Mouse (Mus musculus): ENCODE measurements around the gene Bicral. TPM values are rescaled to one million over a fixed set of nuclear protein-coding genes. Genes with fewer than 3 reads are reported as not detected.

The Bicral gene
- total and polyA plus RNA-seq, 3 experiments = 3.0 to 7.4 (median 5.9) TPM

DNA sequence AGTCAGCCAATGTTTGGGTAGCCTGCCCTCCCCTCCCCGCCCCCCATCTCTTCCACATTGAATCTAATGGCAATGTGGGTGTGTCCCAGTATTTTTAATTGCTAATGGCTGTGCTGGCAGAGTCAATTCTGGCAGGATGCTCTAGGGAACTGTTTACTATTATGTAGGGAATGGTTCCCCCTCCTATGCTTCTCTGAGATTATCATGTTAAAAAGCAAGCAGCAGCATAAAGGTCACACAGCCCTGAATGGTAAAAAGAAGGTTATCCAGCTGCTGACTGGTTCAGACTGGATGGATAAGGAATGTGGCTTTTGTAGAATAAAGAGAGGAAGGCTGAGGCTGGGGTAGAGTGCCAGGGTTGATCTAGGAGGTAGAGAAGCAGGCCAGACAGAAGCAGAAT lies 45.8 kb downstream of the Bicral start:
- H3K4me1 ChIP-seq (ENCODE audit: control insufficient read depth in 1 of 2, insufficient read depth in 2 of 2) = peaks cover 0 to 2% of the 10 kb centered on the region in 2 experiments; a peak in 1 of 4 replicates
- H3K27me3 ChIP-seq (replicated peaks) = no peaks in the 10 kb centered on the region

DNA sequence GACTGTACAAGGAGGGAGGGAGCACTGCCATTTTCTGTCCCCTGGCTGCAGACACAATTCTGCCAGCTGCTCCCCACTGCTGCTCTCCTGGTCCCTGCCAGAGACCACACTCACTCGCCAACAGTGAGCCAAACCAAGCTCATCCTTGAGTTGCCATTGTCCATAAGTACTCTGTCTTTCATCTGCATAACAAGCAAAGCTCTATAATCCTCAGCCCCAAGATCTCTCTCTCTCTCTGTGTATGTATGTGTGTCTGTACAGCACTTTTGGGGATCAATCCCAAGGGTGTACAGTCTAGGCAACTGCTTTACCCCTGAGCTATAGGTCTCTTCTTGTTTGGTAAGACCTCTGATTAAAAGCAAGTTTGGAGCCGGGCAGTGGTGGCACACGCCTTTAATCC lies 47.6 kb downstream of the Bicral start:
- Histone ChIP-seq H3K4me2 (ENCODE audit: insufficient read depth, low read depth, poor library complexity, severe bottlenecking) (no peak overlapping the region), H3K9me3 (replicated peaks; ENCODE audit: low read length) (no peaks in the 10 kb centered on the region), H3K27me3 (replicated peaks) (no peaks in the 10 kb centered on the region), H3K27ac (ENCODE audit: insufficient read depth, low read depth) (no peak overlapping the region), H3K4me3 (replicated peaks in 1 of 3; ENCODE audit: low read depth in 2 of 3, low read length in 2 of 3, poor library complexity in 1 of 3) (no peak overlapping the region), H3K36me3 (replicated peaks in 1 of 2; ENCODE audit: control insufficient read depth in 1 of 2, insufficient read depth in 1 of 2, low read length in 1 of 2) (peaks cover 51 to 85% of the 10 kb centered on the region in 2 experiments), H3K9ac (ENCODE audit: insufficient read depth, low read depth) (no peak overlapping the region), H3K79me2 (replicated peaks; ENCODE audit: control insufficient read depth, extremely low read depth, insufficient read depth, poor library complexity, severe bottlenecking) (no peaks in the 10 kb centered on the region), H3K4me1 (ENCODE audit: control insufficient read depth in 1 of 2, insufficient read depth in 2 of 2) (no peaks in the 10 kb centered on the region)
- no peak for DNase-seq (ENCODE audit: extremely low read depth)
- dilution Hi-C loops (cut with MboI; ENCODE audit: extremely low pct_ligation_motif_present, extremely low pct_unique_long_range_greater_than_20kb, low sequenced_read_pairs) (no loop called here), in situ Hi-C loops (cut with MboI; ENCODE audit: low pct_ligation_motif_present, low pct_unique_long_range_greater_than_20kb, low sequenced_read_pairs) (no loop called here)
- no peak for TF ChIP-seq GABPA (IDR thresholded peaks at IDR 0.05; ENCODE audit: insufficient replicate concordance, low read depth, low read length)
- no peak for TF ChIP-seq ETS1 (conservative IDR thresholded peaks at IDR 0.05; ENCODE audit: low read depth, low read length)
- no peak for TF ChIP-seq JUND (conservative IDR thresholded peaks at IDR 0.05; ENCODE audit: low read depth, low read length)
- no peak for TF ChIP-seq KAT2A (IDR thresholded peaks at IDR 0.05; ENCODE audit: insufficient replicate concordance, low read length)
- TF ChIP-seq ELF1 (IDR thresholded peaks at IDR 0.05; ENCODE audit: low read depth, low read length) = no peak
- TF ChIP-seq ZNF384 (IDR thresholded peaks at IDR 0.05; ENCODE audit: low read depth, low read length) = no peak
- TF ChIP-seq MAX (IDR thresholded peaks at IDR 0.05; ENCODE audit: low read length) = no peak
- no peak for TF ChIP-seq POLR2A (IDR thresholded peaks at IDR 0.05; ENCODE audit: low read depth, low read length)

More for the DNA sequence above, 45.8 kb downstream of the Bicral start:
- 0 out of 2 replicates have a peak, but pooled peaks cover 2% of the 10 kb centered on the region for H3K79me2 ChIP-seq (replicated peaks; ENCODE audit: control insufficient read depth, extremely low read depth, insufficient read depth, poor library complexity, severe bottlenecking)
- H3K4me2 ChIP-seq (ENCODE audit: insufficient read depth, low read depth, poor library complexity, severe bottlenecking) = no peak overlapping the region
- no peak overlapping the region for H3K27ac ChIP-seq (ENCODE audit: insufficient read depth, low read depth)
- dilution Hi-C loops (cut with MboI; ENCODE audit: extremely low pct_ligation_motif_present, extremely low pct_unique_long_range_greater_than_20kb, low sequenced_read_pairs) = no loop called here
- DNase-seq (ENCODE audit: extremely low read depth) = no peak
- peaks cover 46 to 82% of the 10 kb centered on the region in 2 experiments for H3K36me3 ChIP-seq (replicated peaks in 1 of 2; ENCODE audit: control insufficient read depth in 1 of 2, insufficient read depth in 1 of 2, low read length in 1 of 2)
- no peak overlapping the region for H3K9ac ChIP-seq (ENCODE audit: insufficient read depth, low read depth)
- H3K4me3 ChIP-seq (replicated peaks in 1 of 3; ENCODE audit: low read depth in 2 of 3, low read length in 2 of 3, poor library complexity in 1 of 3) = no peak overlapping the region
- TF ChIP-seq ELF1 (IDR thresholded peaks at IDR 0.05; ENCODE audit: low read depth, low read length) (no peak), TBP (conservative IDR thresholded peaks at IDR 0.05; ENCODE audit: low read depth, low read length) (no peak), RAD21 (IDR thresholded peaks at IDR 0.05; ENCODE audit: low read depth, low read length) (no peak), IRF4 (IDR thresholded peaks at IDR 0.05; ENCODE audit: low read depth, low read length) (no peak), KAT2A (IDR thresholded peaks at IDR 0.05; ENCODE audit: insufficient replicate concordance, low read length) (no peak), POLR2AphosphoS2 (IDR thresholded peaks at IDR 0.05; ENCODE audit: low read depth, low read length) (no peak), MEF2A (IDR thresholded peaks at IDR 0.05; ENCODE audit: borderline replicate concordance, low read depth, low read length) (no peak), JUN (IDR thresholded peaks at IDR 0.05; ENCODE audit: insufficient read depth, low read depth, low read length) (no peak), RCOR1 (conservative IDR thresholded peaks at IDR 0.05; ENCODE audit: low read depth, low read length) (no peak), CHD2 (IDR thresholded peaks at IDR 0.05; ENCODE audit: low read length) (no peak), HCFC1 (IDR thresholded peaks at IDR 0.05; ENCODE audit: low read depth, low read length) (no peak), MAFK (IDR thresholded peaks at IDR 0.05; ENCODE audit: insufficient replicate concordance, low read length) (no peak), SMC3 (IDR thresholded peaks at IDR 0.05; ENCODE audit: low read depth, low read length) (no peak), TCF12 (IDR thresholded peaks at IDR 0.05; ENCODE audit: low read depth, low read length) (no peak), ZMIZ1 (IDR thresholded peaks at IDR 0.05; ENCODE audit: low read depth, low read length) (no peak), POLR2A (IDR thresholded peaks at IDR 0.05; ENCODE audit: low read depth, low read length) (no peak), PAX5 (IDR thresholded peaks at IDR 0.05; ENCODE audit: low read length) (no peak), ZKSCAN1 (IDR thresholded peaks at IDR 0.05; ENCODE audit: borderline replicate concordance, low read depth, low read length) (no peak)
- in situ Hi-C loops (cut with MboI; ENCODE audit: low pct_ligation_motif_present, low pct_unique_long_range_greater_than_20kb, low sequenced_read_pairs) = no loop called here
- no peaks in the 10 kb centered on the region for H3K9me3 ChIP-seq (replicated peaks; ENCODE audit: low read length)
